Mouse (Mus musculus) G1E (cell line): ENCODE data around the gene Rbck1.
"Not testable (repeated sequence)": the region's sequence is repeated elsewhere in the genome, so short reads cannot be mapped to it uniquely, and the experiment has no call there.

ENCODE experiments used
- CTCF ChIP-seq: IDR thresholded peaks from 2 replicates; pipeline ENCODE4 v1.5.1; 2012; ENCODE audit warnings: low read depth, low read length, inconsistent platforms, mixed read lengths
- GATA1 ChIP-seq: IDR thresholded peaks from 2 replicates; pipeline ENCODE4 v1.6.1; 2012; ENCODE audit warnings: borderline replicate concordance, low read length, inconsistent platforms, mixed read lengths
- POLR2AphosphoS5 ChIP-seq: IDR thresholded peaks from 2 replicates; pipeline ENCODE4 v1.6.1; 2012; ENCODE audit warnings: low read depth, low read length, inconsistent platforms; ENCODE audit not compliant: insufficient replicate concordance
- TAL1 ChIP-seq: conservative IDR thresholded peaks from 2 replicates; pipeline ENCODE4 v1.6.1; 2012; ENCODE audit warnings: low read depth, low read length, inconsistent platforms, mixed read lengths

GRCm38 (mm10) chr2:152358977-152359376, 26.5 kb upstream of the Rbck1 start:
- not testable (repeated sequence) for TF ChIP-seq CTCF, GATA1, POLR2AphosphoS5, TAL1
